Mouse (Mus musculus): Measurements from ENCODE around the gene Lrmda. TPM values are rescaled to one million over a fixed set of nuclear protein-coding genes. Genes with fewer than 3 reads are reported as not detected.

Lrmda gene
- polyA plus RNA-seq, 1 experiment from 2014 or later = 1.2 TPM

DNA sequence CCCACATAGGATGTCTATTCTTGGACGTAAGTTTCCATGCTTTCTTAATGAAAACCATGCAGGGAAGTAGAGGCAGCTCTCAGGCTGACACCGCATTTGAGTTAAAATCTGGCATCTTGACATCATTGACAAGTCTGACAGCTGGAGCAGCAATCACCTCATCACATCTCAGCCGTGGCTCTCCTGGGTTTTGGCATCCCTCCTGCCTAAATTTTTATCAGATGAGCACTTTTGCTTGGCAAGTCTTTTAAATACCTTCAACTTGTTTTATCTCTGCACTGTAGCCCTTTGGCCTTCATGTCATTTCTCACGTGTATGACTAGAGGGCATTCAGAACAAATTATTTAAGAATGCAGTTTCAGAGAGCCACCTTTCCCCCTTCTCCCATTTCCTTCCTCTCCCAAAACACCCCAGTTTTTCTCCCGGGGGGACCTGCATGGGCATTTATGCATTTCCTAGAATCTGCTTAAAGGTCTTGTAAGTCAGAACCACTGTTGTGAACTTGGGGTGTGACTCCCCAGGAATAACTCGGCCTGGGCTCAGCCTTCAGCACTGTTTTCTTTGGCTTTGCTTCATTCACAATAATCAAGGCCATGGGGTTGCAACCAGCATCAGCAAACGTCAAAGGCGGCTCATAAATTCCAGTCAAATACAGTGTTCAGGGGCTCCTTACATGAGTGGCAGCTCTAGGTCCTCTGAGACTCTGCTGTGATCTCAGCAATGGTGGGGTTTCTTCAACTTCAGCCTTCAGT, 975.8 kb downstream of the Lrmda start:
- H3K27me3 ChIP-seq = no peaks in the 10 kb centered on the region
- no peak for ATAC-seq (ENCODE audit: insufficient number of reproducible peaks, insufficient read depth, low FRiP score, low TSS enrichment, low read depth)
- peaks cover 13% of the 10 kb centered on the region; the same call in 1 of the 2 replicates for H3K4me1 ChIP-seq
- H3K4me3 ChIP-seq = no peak overlapping the region
- H3K9me3 ChIP-seq = no peaks in the 10 kb centered on the region
- no peaks in the 10 kb centered on the region for H3K36me3 ChIP-seq
- no peak overlapping the region for H3K4me2 ChIP-seq
- no peak overlapping the region for H3K27ac ChIP-seq
- H3K9ac ChIP-seq = no peak overlapping the region
- 35% methylated on average over 8 of the region's 8 CpGs for WGBS

- no peak overlapping the region for H3K27ac ChIP-seq
- H3K4me2 ChIP-seq = no peak overlapping the region
- H3K27me3 ChIP-seq = no peaks in the 10 kb centered on the region
- no peak overlapping the region for H3K4me3 ChIP-seq
- no peak overlapping the region for H3K9ac ChIP-seq
- ATAC-seq (ENCODE audit: insufficient number of reproducible peaks, insufficient read depth, low FRiP score, low TSS enrichment, low read depth) = no peak
- WGBS = 84% methylated on average over 3 of the region's 3 CpGs
- no peaks in the 10 kb centered on the region for H3K9me3 ChIP-seq
- peaks cover 13% of the 10 kb centered on the region; the same call in 1 of the 2 replicates for H3K4me1 ChIP-seq
- no peaks in the 10 kb centered on the region for H3K36me3 ChIP-seq
Observed at GRCm38 (mm10) chr14:22998906-22999305, 979.4 kb downstream of the Lrmda start.

GRCm38 (mm10) chr14:23011989-23012388, 992.5 kb downstream of the Lrmda start:
- H3K27ac ChIP-seq = no peak overlapping the region
- ATAC-seq (ENCODE audit: insufficient number of reproducible peaks, insufficient read depth, low FRiP score, low TSS enrichment, low read depth) = no peak
- no peak overlapping the region for H3K4me3 ChIP-seq
- no peaks in the 10 kb centered on the region for H3K27me3 ChIP-seq
- H3K9ac ChIP-seq = no peak overlapping the region
- H3K9me3 ChIP-seq = no peaks in the 10 kb centered on the region
- H3K36me3 ChIP-seq = no peaks in the 10 kb centered on the region
- H3K4me2 ChIP-seq = no peak overlapping the region
- 70% methylated on average over 1 of the region's 1 CpGs for WGBS
- peaks cover 12% of the 10 kb centered on the region for H3K4me1 ChIP-seq

DNA sequence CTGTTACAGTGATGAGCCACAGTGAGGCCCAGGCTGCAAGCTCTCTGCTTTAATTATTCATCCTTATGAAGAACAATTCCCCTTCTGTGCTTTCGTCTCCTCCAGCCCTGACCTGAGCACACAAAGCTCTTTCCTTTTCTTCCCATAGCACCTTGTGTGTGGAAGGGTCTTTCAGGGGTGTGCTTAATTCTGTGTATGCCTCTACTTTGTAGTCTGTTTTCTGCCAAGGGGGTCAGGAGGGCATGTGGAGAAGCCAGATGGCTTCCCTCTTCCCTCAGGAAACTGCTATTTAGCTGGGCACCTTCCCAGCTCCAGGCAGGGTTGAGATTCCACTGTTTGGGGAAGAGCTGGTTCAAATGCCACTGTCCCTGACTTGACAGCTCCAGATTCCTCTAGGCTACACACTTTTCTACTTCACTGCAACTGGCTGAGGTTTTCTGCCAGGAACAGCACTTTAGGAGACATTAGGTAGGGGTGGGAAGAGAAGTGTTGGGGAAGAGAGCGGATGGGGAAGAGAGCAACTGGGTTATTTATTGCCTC, 995.3 kb downstream of the Lrmda start:
- H3K4me2 ChIP-seq = no peak overlapping the region
- H3K4me3 ChIP-seq = no peak overlapping the region
- ATAC-seq (ENCODE audit: insufficient number of reproducible peaks, insufficient read depth, low FRiP score, low TSS enrichment, low read depth) = no peak
- no peaks in the 10 kb centered on the region for H3K9me3 ChIP-seq
- no peaks in the 10 kb centered on the region for H3K27me3 ChIP-seq
- WGBS = 52% methylated on average over 2 of the region's 2 CpGs
- peak overlapping the region; percentile 62 for H3K27ac ChIP-seq
- peaks cover 12% of the 10 kb centered on the region for H3K4me1 ChIP-seq
- H3K36me3 ChIP-seq = no peaks in the 10 kb centered on the region
- no peak overlapping the region for H3K9ac ChIP-seq

GRCm38 (mm10) chr14:23015321-23016067, 996.0 kb downstream of the Lrmda start:
- Histone ChIP-seq H3K4me1 (peaks cover 12% of the 10 kb centered on the region), H3K27me3 (no peaks in the 10 kb centered on the region), H3K36me3 (no peaks in the 10 kb centered on the region), H3K4me2 (no peak overlapping the region), H3K9ac (no peak overlapping the region), H3K9me3 (no peaks in the 10 kb centered on the region), H3K27ac (peak overlapping the region; percentile 62), H3K4me3 (no peak overlapping the region)
- 47% methylated on average over 16 of the region's 16 CpGs for WGBS
- no peak for ATAC-seq (ENCODE audit: insufficient number of reproducible peaks, insufficient read depth, low FRiP score, low TSS enrichment, low read depth)

GRCm38 (mm10) chr14:23016068-23016611, 996.6 kb downstream of the Lrmda start:
- H3K9ac ChIP-seq = no peak overlapping the region
- no peaks in the 10 kb centered on the region for H3K36me3 ChIP-seq
- no peak overlapping the region for H3K27ac ChIP-seq
- WGBS = 74% methylated on average over 1 of the region's 1 CpGs
- H3K4me1 ChIP-seq = peaks cover 12% of the 10 kb centered on the region
- ATAC-seq (ENCODE audit: insufficient number of reproducible peaks, insufficient read depth, low FRiP score, low TSS enrichment, low read depth) = no peak
- H3K4me3 ChIP-seq = no peak overlapping the region
- no peak overlapping the region for H3K4me2 ChIP-seq
- no peaks in the 10 kb centered on the region for H3K9me3 ChIP-seq
- H3K27me3 ChIP-seq = no peaks in the 10 kb centered on the region

GRCm38 (mm10) chr14:23041002-23041401, 1021.5 kb downstream of the Lrmda start:
- peaks cover 10% of the 10 kb centered on the region for H3K4me1 ChIP-seq
- no peak for ATAC-seq (ENCODE audit: insufficient number of reproducible peaks, insufficient read depth, low FRiP score, low TSS enrichment, low read depth)
- H3K36me3 ChIP-seq = no peaks in the 10 kb centered on the region
- H3K9ac ChIP-seq = no peak overlapping the region
- no peak overlapping the region for H3K4me2 ChIP-seq
- H3K27me3 ChIP-seq = no peaks in the 10 kb centered on the region
- H3K9me3 ChIP-seq = no peaks in the 10 kb centered on the region
- 84% methylated on average over 7 of the region's 7 CpGs for WGBS
- H3K4me3 ChIP-seq = no peak overlapping the region
- H3K27ac ChIP-seq = no peak overlapping the region

- H3K36me3 ChIP-seq = no peaks in the 10 kb centered on the region
- H3K27ac ChIP-seq = no peak overlapping the region
- no peak overlapping the region for H3K9ac ChIP-seq
- no peak overlapping the region for H3K4me2 ChIP-seq
- no peaks in the 10 kb centered on the region for H3K27me3 ChIP-seq
- no peaks in the 10 kb centered on the region for H3K9me3 ChIP-seq
- WGBS = 37% methylated on average over 1 of the region's 1 CpGs
- H3K4me3 ChIP-seq = no peak overlapping the region
- ATAC-seq (ENCODE audit: insufficient number of reproducible peaks, insufficient read depth, low FRiP score, low TSS enrichment, low read depth) = no peak
- H3K4me1 ChIP-seq = peaks cover 10% of the 10 kb centered on the region
Observed at GRCm38 (mm10) chr14:23045322-23045721, 1025.8 kb downstream of the Lrmda start.

DNA sequence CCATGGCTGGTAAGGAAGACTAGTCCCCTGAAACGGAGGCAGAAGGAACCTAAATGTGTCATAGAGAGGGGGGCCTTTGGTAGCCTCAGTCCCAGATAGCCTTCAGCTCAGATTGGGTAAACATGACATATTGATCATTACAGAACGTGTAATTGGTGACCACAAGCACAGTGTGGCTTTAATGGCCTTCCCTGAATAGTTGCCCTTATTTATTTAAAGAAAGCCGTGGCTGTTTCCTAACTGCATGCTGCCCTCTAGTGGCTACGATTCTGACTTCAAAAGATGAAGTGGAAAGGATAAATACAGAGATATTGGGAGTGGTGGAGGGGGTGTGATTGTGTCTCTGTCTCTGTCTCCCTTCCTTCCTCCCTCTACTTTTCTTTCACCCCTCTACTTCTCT, 1026.8 kb downstream of the Lrmda start:
- no peak overlapping the region for H3K27ac ChIP-seq
- H3K9ac ChIP-seq = no peak overlapping the region
- H3K4me3 ChIP-seq = no peak overlapping the region
- no peaks in the 10 kb centered on the region for H3K9me3 ChIP-seq
- H3K4me2 ChIP-seq = no peak overlapping the region
- ATAC-seq (ENCODE audit: insufficient number of reproducible peaks, insufficient read depth, low FRiP score, low TSS enrichment, low read depth) = no peak
- WGBS = 15% methylated on average over 4 of the region's 4 CpGs
- H3K4me1 ChIP-seq = peaks cover 16% of the 10 kb centered on the region
- no peaks in the 10 kb centered on the region for H3K27me3 ChIP-seq
- no peaks in the 10 kb centered on the region for H3K36me3 ChIP-seq

DNA sequence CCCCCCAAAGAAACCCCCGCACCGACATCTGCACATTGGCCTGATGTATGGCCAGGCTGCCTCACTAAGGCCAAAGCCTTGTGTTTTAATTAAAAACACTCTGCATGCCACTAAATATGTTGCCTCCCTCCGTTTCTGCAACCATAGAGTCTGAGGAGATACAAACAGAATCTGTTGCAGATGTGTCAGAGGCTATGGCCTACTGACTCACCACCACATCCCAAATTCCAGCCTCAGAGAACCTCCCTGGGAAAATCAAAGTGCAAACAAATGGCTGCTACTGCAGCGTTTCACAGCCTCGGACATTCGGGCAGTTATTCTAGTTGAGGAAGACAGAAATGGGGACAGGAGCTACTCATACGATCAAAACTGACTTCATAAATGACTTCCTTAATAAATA, 1031.9 kb downstream of the Lrmda start:
- peaks cover 8% of the 10 kb centered on the region; the same call in 1 of the 2 replicates for H3K4me1 ChIP-seq
- H3K4me3 ChIP-seq = no peak overlapping the region
- WGBS = 31% methylated on average over 7 of the region's 7 CpGs
- H3K9me3 ChIP-seq = no peaks in the 10 kb centered on the region
- no peak overlapping the region for H3K9ac ChIP-seq
- no peaks in the 10 kb centered on the region for H3K36me3 ChIP-seq
- ATAC-seq (ENCODE audit: insufficient number of reproducible peaks, insufficient read depth, low FRiP score, low TSS enrichment, low read depth) = no peak
- no peak overlapping the region for H3K4me2 ChIP-seq
- no peak overlapping the region for H3K27ac ChIP-seq
- H3K27me3 ChIP-seq = no peaks in the 10 kb centered on the region

DNA sequence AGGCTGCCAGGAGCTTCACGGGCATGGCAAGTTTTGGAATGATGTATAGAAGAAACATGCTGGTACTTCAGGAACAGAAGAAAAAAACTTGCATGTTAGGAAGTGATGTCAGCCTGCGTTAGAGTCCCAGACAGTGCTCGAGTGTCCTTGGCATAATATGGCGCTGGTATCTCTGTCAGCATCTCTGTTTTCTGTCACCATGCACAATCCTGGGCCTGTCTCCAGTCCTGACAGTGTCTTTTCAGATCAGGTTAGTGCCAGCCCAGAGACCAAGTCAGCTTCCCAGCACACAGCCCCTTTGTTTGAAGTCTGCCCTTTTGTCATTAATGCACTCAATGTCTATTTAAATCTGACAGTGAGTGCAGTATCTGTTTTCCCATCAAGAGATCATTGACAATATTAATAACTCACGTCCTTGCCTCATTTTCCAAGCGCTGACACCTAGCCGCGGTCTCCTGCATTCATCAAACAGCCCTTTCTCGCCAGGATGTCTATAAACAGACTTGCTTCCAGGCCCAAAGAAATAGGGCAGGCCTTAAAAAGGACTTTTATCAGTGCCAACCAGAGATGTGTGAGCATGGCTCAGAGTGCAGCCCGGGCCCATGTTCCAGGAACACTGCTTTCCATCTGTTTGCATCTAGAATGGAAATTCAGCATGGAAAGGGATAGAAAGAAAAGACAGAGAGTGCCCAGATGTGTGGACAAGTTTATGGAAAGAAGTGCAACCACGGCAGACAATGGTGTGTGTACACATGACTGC, 1033.5 kb downstream of the Lrmda start:
- no peak overlapping the region for H3K4me2 ChIP-seq
- no peak overlapping the region for H3K4me3 ChIP-seq
- no peaks in the 10 kb centered on the region for H3K27me3 ChIP-seq
- H3K9ac ChIP-seq = no peak overlapping the region
- peaks cover 8% of the 10 kb centered on the region; the same call in 1 of the 2 replicates for H3K4me1 ChIP-seq
- no peaks in the 10 kb centered on the region for H3K36me3 ChIP-seq
- no peaks in the 10 kb centered on the region for H3K9me3 ChIP-seq
- WGBS = 74% methylated on average over 11 of the region's 11 CpGs
- no peak overlapping the region for H3K27ac ChIP-seq
- ATAC-seq (ENCODE audit: insufficient number of reproducible peaks, insufficient read depth, low FRiP score, low TSS enrichment, low read depth) = no peak

Measured in embryonic facial prominence, embryonic 13.5 days (tissue).